Mouse (Mus musculus) liver, embryonic 15.5 days (tissue): ENCODE data around the gene Tph1. TPM values are rescaled to one million over a fixed set of nuclear protein-coding genes. Genes with fewer than 3 reads are reported as not detected.
A peak's percentile ranks its signal among the peaks of the same experiment; 100 is the strongest.

Source experiments
- ATAC-seq: fragments of 200-750 bp; cut with Nextera tagmentation; 2 replicates; pipeline ENCODE4 v1.8.0; 2017; ENCODE audit warnings: moderate number of reproducible peaks, mild to moderate bottlenecking, moderate library complexity; ENCODE audit not compliant: insufficient read depth
- H3K27ac ChIP-seq: fragments of 300-500 bp; sonication (generic); replicated peaks from 2 replicates; pipeline ENCODE4 v1.5.1; 2015; ENCODE audit warnings: mild to moderate bottlenecking, inconsistent platforms
- H3K27me3 ChIP-seq: fragments of 300-500 bp; sonication (generic); 2 replicates; pipeline ENCODE4 v1.6.1; 2015; ENCODE audit warnings: mild to moderate bottlenecking, inconsistent platforms
- H3K36me3 ChIP-seq: fragments of 300-500 bp; sonication (generic); replicated peaks from 2 replicates; pipeline ENCODE4 v1.6.1; 2015; ENCODE audit warnings: moderate library complexity, mild to moderate bottlenecking, inconsistent platforms
- H3K4me1 ChIP-seq: fragments of 300-500 bp; sonication (generic); replicated peaks from 2 replicates; pipeline ENCODE4 v1.6.1; 2015; ENCODE audit warnings: inconsistent platforms
- H3K4me2 ChIP-seq: fragments of 300-500 bp; sonication (generic); 2 replicates; pipeline ENCODE4 v1.6.1; 2015; ENCODE audit warnings: moderate library complexity, mild to moderate bottlenecking, inconsistent platforms
- H3K4me3 ChIP-seq: fragments of 300-500 bp; sonication (generic); replicated peaks from 2 replicates; pipeline ENCODE4 v1.5.1; 2015; ENCODE audit warnings: mild to moderate bottlenecking, inconsistent platforms
- H3K9ac ChIP-seq: fragments of 300-500 bp; sonication (generic); 2 replicates; pipeline ENCODE4 v1.6.1; 2015; ENCODE audit warnings: moderate library complexity, mild to moderate bottlenecking, inconsistent platforms
- H3K9me3 ChIP-seq: fragments of 300-500 bp; sonication (generic); replicated peaks from 2 replicates; pipeline ENCODE4 v1.6.1; 2016; ENCODE audit warnings: inconsistent platforms
- WGBS: fragments of 180-500 bp; shearing (Covaris S2); methylation state at CpG from one replicate; pipeline ENCODE4 v1.1.7; 2015; ENCODE audit warnings: mixed read lengths; ENCODE audit not compliant: insufficient replicate concordance; 5-methylcytosine and 5-hydroxymethylcytosine counted together
- polyA plus RNA-seq: library from polyadenylated mRNA; unstranded; fragments of >200 nt; fragmentation: Nextera tagmentation; extraction: Ambion mirVana; gene quantifications from 2 replicates; pipeline ENCODE4 v1.2.1, GENCODE M21; 2015

Gene Tph1
- polyA plus RNA-seq, 1 experiment from 2014 or later: not detected

- H3K9ac ChIP-seq: no peak overlapping the region
- no peak overlapping the region for H3K27ac ChIP-seq
- H3K4me3 ChIP-seq: no peak overlapping the region
- 75% methylated on average over 12 of the region's 12 CpGs for WGBS
- ATAC-seq: no peak
- H3K4me1 ChIP-seq: no peaks in the 10 kb centered on the region; the same call in 1 of the 2 replicates
- no peaks in the 10 kb centered on the region for H3K36me3 ChIP-seq
- no peaks in the 10 kb centered on the region for H3K27me3 ChIP-seq
- H3K9me3 ChIP-seq: no peaks in the 10 kb centered on the region
- H3K4me2 ChIP-seq: no peak overlapping the region
Observed at GRCm38 (mm10) chr7:46614263-46614662, 58.1 kb downstream of the Tph1 start.

GRCm38 (mm10) chr7:46613091-46613490, 59.2 kb downstream of the Tph1 start:
- ATAC-seq: no peak
- no peak overlapping the region for H3K4me2 ChIP-seq
- H3K27me3 ChIP-seq: no peaks in the 10 kb centered on the region
- H3K36me3 ChIP-seq: no peaks in the 10 kb centered on the region
- H3K4me1 ChIP-seq: no peaks in the 10 kb centered on the region; the same call in 1 of the 2 replicates
- no peaks in the 10 kb centered on the region for H3K9me3 ChIP-seq
- 76% methylated on average over 10 of the region's 10 CpGs for WGBS
- H3K4me3 ChIP-seq: no peak overlapping the region
- no peak overlapping the region for H3K9ac ChIP-seq
- H3K27ac ChIP-seq: no peak overlapping the region

GRCm38 (mm10) chr7:46612421-46612937, 59.9 kb downstream of the Tph1 start:
- H3K9me3 ChIP-seq: no peaks in the 10 kb centered on the region
- H3K4me2 ChIP-seq: no peak overlapping the region
- 74% methylated on average over 6 of the region's 6 CpGs for WGBS
- ATAC-seq: no peak
- H3K36me3 ChIP-seq: no peaks in the 10 kb centered on the region
- H3K9ac ChIP-seq: no peak overlapping the region
- no peak overlapping the region for H3K4me3 ChIP-seq
- no peaks in the 10 kb centered on the region for H3K27me3 ChIP-seq
- H3K27ac ChIP-seq: no peak overlapping the region
- no peaks in the 10 kb centered on the region; the same call in 1 of the 2 replicates for H3K4me1 ChIP-seq

- WGBS: 73% methylated on average over 9 of the region's 9 CpGs
- H3K27ac ChIP-seq: no peak overlapping the region
- H3K4me1 ChIP-seq: no peaks in the 10 kb centered on the region; the same call in 1 of the 2 replicates
- no peak for ATAC-seq
- no peak overlapping the region for H3K4me3 ChIP-seq
- no peaks in the 10 kb centered on the region for H3K36me3 ChIP-seq
- no peaks in the 10 kb centered on the region for H3K9me3 ChIP-seq
- no peak overlapping the region for H3K9ac ChIP-seq
- H3K4me2 ChIP-seq: no peak overlapping the region
- no peaks in the 10 kb centered on the region for H3K27me3 ChIP-seq
Observed at GRCm38 (mm10) chr7:46611970-46612369, 60.4 kb downstream of the Tph1 start.

GRCm38 (mm10) chr7:46609317-46609716, 63.0 kb downstream of the Tph1 start:
- Histone ChIP-seq H3K9ac (no peak overlapping the region), H3K4me1 (no peaks in the 10 kb centered on the region), H3K27ac (no peak overlapping the region), H3K4me2 (no peak overlapping the region), H3K4me3 (no peak overlapping the region), H3K36me3 (no peaks in the 10 kb centered on the region), H3K27me3 (no peaks in the 10 kb centered on the region), H3K9me3 (no peaks in the 10 kb centered on the region)
- no peak for ATAC-seq
- 77% methylated on average over 4 of the region's 4 CpGs for WGBS

- WGBS: 44% methylated on average over 11 of the region's 11 CpGs
- H3K27me3 ChIP-seq: no peaks in the 10 kb centered on the region
- no peak overlapping the region for H3K4me3 ChIP-seq
- H3K4me1 ChIP-seq: no peaks in the 10 kb centered on the region
- H3K4me2 ChIP-seq: no peak overlapping the region
- no peaks in the 10 kb centered on the region for H3K9me3 ChIP-seq
- no peak overlapping the region for H3K27ac ChIP-seq
- ATAC-seq: no peak
- H3K36me3 ChIP-seq: no peaks in the 10 kb centered on the region
- H3K9ac ChIP-seq: no peak overlapping the region
Observed at GRCm38 (mm10) chr7:46607428-46608055, 64.8 kb downstream of the Tph1 start.

- Histone ChIP-seq H3K27me3 (no peaks in the 10 kb centered on the region), H3K4me2 (no peak overlapping the region), H3K9ac (no peak overlapping the region), H3K9me3 (no peaks in the 10 kb centered on the region), H3K36me3 (no peaks in the 10 kb centered on the region), H3K4me1 (no peaks in the 10 kb centered on the region), H3K4me3 (no peak overlapping the region), H3K27ac (no peak overlapping the region)
- 0 out of 2 replicates have a peak, but pooled peaks have one; percentile 25 for ATAC-seq
- WGBS: 47% methylated on average over 8 of the region's 8 CpGs
Observed at GRCm38 (mm10) chr7:46607031-46607426, 65.3 kb downstream of the Tph1 start.

- WGBS: 73% methylated on average over 7 of the region's 7 CpGs
Observed at GRCm38 (mm10) chr7:46606391-46607030, 65.8 kb downstream of the Tph1 start.

GRCm38 (mm10) chr7:46603051-46603450, 69.3 kb downstream of the Tph1 start:
- WGBS: 78% methylated on average over 7 of the region's 7 CpGs
- ATAC-seq: no peak
- Histone ChIP-seq H3K27me3 (no peaks in the 10 kb centered on the region), H3K4me2 (no peak overlapping the region), H3K9ac (no peak overlapping the region), H3K4me3 (no peak overlapping the region), H3K36me3 (no peaks in the 10 kb centered on the region), H3K27ac (no peak overlapping the region), H3K9me3 (no peaks in the 10 kb centered on the region), H3K4me1 (no peaks in the 10 kb centered on the region)

More at GRCm38 (mm10) chr7:46606391-46607030, 65.8 kb downstream of the Tph1 start:
- H3K27me3 ChIP-seq: no peaks in the 10 kb centered on the region
- no peak overlapping the region for H3K27ac ChIP-seq
- no peak for ATAC-seq
- H3K36me3 ChIP-seq: no peaks in the 10 kb centered on the region
- H3K4me2 ChIP-seq: no peak overlapping the region
- H3K9ac ChIP-seq: no peak overlapping the region
- H3K9me3 ChIP-seq: no peaks in the 10 kb centered on the region
- no peaks in the 10 kb centered on the region for H3K4me1 ChIP-seq
- no peak overlapping the region for H3K4me3 ChIP-seq

GRCm38 (mm10) chr7:46602079-46602478, 70.3 kb downstream of the Tph1 start:
- 59% methylated on average over 4 of the region's 4 CpGs for WGBS
- no peak for ATAC-seq

GRCm38 (mm10) chr7:46601097-46601496, 71.2 kb downstream of the Tph1 start:
- 52% methylated on average over 5 of the region's 5 CpGs for WGBS
- H3K4me3 ChIP-seq: no peak overlapping the region
- no peak overlapping the region for H3K9ac ChIP-seq
- ATAC-seq: no peak
- no peaks in the 10 kb centered on the region for H3K27me3 ChIP-seq
- H3K4me1 ChIP-seq: no peaks in the 10 kb centered on the region
- no peak overlapping the region for H3K27ac ChIP-seq
- no peaks in the 10 kb centered on the region for H3K9me3 ChIP-seq
- H3K4me2 ChIP-seq: no peak overlapping the region
- no peaks in the 10 kb centered on the region for H3K36me3 ChIP-seq

More at GRCm38 (mm10) chr7:46602079-46602478, 70.3 kb downstream of the Tph1 start:
- no peaks in the 10 kb centered on the region for H3K4me1 ChIP-seq
- no peak overlapping the region for H3K4me2 ChIP-seq
- no peak overlapping the region for H3K4me3 ChIP-seq
- no peaks in the 10 kb centered on the region for H3K36me3 ChIP-seq
- H3K9ac ChIP-seq: no peak overlapping the region
- no peaks in the 10 kb centered on the region for H3K9me3 ChIP-seq
- H3K27me3 ChIP-seq: no peaks in the 10 kb centered on the region
- H3K27ac ChIP-seq: no peak overlapping the region
